Mouse (Mus musculus) stomach, embryonic 14.5 days (tissue): ENCODE measurements around the gene Atad3a. TPM values are rescaled to one million over a fixed set of nuclear protein-coding genes. Genes with fewer than 3 reads are reported as not detected.

Source experiments
- ATAC-seq: fragments of 200-750 bp; cut with Nextera tagmentation; 2 replicates; pipeline ENCODE4 v1.8.0; 2017; ENCODE audit warnings: low read depth, moderate TSS enrichment; ENCODE audit not compliant: insufficient number of reproducible peaks, insufficient read depth, low FRiP score
- H3K27ac ChIP-seq: fragments of 300-500 bp; sonication (generic); 2 replicates; pipeline ENCODE4 v1.5.1; 2014; ENCODE audit warnings: mild to moderate bottlenecking, low read length, moderate library complexity, mixed read lengths
- H3K27me3 ChIP-seq: fragments of 300-500 bp; sonication (generic); 2 replicates; pipeline ENCODE4 v1.6.1; 2014; ENCODE audit warnings: low read length, control low read depth, mixed read lengths; ENCODE audit not compliant: control insufficient read depth, insufficient read depth
- H3K36me3 ChIP-seq: fragments of 300-500 bp; sonication (generic); 2 replicates; pipeline ENCODE4 v1.6.1; 2014; ENCODE audit warnings: mild to moderate bottlenecking, control low read depth, low read length, moderate library complexity, mixed read lengths; ENCODE audit not compliant: control insufficient read depth, insufficient read depth
- H3K4me1 ChIP-seq: fragments of 300-500 bp; sonication (generic); 2 replicates; pipeline ENCODE4 v1.6.1; 2014; ENCODE audit warnings: low read length, control low read depth, mixed read lengths; ENCODE audit not compliant: control insufficient read depth, insufficient read depth
- H3K4me2 ChIP-seq: fragments of 300-500 bp; sonication (generic); replicated peaks from 2 replicates; pipeline ENCODE4 v1.6.1; 2014; ENCODE audit warnings: low read depth, low read length, control low read depth
- H3K4me3 ChIP-seq: fragments of 300-500 bp; sonication (generic); 2 replicates; pipeline ENCODE4 v1.5.1; 2014; ENCODE audit warnings: low read depth, low read length, control low read depth
- H3K9ac ChIP-seq: fragments of 300-500 bp; sonication (generic); replicated peaks from 2 replicates; pipeline ENCODE4 v1.6.1; 2014; ENCODE audit warnings: low read depth, mild to moderate bottlenecking, control low read depth, low read length, moderate library complexity, mixed read lengths
- H3K9me3 ChIP-seq: fragments of 300-500 bp; sonication (generic); 2 replicates; pipeline ENCODE4 v1.6.1; 2016; ENCODE audit warnings: low read depth, low read length, control low read depth; ENCODE audit not compliant: control insufficient read depth
- WGBS: fragments of 180-500 bp; shearing (Covaris S2); extraction: QIAGEN DNeasy Blood & Tissue Kit; methylation state at CpG from one replicate; pipeline ENCODE4 v1.1.7; 2014; 5-methylcytosine and 5-hydroxymethylcytosine counted together
- polyA plus RNA-seq: library from polyadenylated mRNA; unstranded; fragments of >200 nt; fragmentation: Nextera tagmentation; extraction: Ambion mirVana; gene quantifications from 2 replicates; pipeline ENCODE4 v1.2.1, GENCODE M21; 2014

The Atad3a gene
- 89.1 and 90.9 TPM in 2 replicates for polyA plus RNA-seq

DNA sequence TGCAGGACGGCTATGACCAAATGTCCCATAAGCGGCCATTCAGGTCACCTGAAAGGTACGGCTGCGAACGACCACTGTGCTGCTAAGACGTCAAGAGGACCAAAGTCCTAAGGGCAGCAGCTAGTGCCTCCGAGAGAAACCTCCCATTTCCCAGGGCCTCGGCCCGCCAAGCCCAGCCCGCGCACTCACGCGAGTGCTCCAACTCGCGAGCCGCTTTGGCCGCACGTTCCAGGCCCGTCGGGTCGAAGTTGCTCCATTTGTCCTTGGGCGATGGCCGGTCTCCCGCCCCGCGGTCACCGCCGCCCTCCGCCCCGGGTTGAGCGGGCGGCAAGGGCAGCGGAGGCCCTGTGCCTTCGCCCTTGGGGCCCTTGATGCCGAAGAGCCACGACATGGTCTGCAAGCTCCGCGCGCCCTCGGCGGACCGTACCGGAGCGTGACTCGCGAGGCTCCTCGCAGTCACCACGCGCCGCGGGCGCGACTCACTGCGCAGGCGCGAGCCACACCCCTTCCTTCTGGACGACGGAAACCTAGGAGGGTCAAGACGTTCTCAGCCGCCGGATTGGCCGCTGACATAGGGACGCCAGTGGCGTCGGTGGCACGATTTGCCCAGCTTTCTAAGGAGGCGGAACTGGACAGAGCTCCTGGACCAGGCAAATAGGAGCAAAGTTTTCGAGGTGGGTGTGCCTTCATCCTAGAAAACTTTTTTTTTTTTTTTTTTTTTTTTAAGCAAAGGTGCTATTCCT is at the start of gene Atad3a:
Atad3a (minus strand) TSS at position 481 of the 743 bp plus-strand sequence.
- H3K27ac ChIP-seq: peak within 1 kb of the TSS; percentile 40
- H3K36me3 ChIP-seq: peaks cover 19% of the 10 kb centered on the region
- H3K4me3 ChIP-seq: peak within 1 kb of the TSS; percentile 87
- peak; percentile 96 for ATAC-seq
- H3K27me3 ChIP-seq: no peaks in the 10 kb centered on the region
- under 1% methylated on average over 68 of the region's 68 CpGs for WGBS
- H3K9ac ChIP-seq: peak within 1 kb of the TSS; percentile 77
- peaks cover 16% of the 10 kb centered on the region for H3K4me1 ChIP-seq
- H3K4me2 ChIP-seq: peak within 1 kb of the TSS; percentile 98
- no peaks in the 10 kb centered on the region for H3K9me3 ChIP-seq

DNA sequence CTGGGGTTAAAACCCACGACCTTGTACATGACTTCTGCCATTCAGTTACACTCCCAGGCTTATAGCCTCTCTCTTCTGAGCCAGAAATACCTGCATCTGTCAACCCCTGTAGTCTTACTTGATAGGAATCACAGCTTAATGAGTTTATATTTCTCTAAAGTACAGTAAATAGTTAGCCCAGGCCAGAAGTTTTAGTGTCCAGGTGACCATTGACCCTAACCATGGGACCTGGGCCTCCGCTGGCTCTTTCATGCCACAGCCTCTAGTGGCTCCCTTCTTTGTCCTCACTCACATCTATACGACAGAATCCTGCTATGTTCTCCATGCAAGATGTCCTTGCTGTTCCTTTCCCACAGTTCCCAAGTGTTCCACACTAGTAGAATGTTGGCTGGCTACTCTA is 46.9 kb upstream of the Atad3a start:
- H3K27me3 ChIP-seq: no peaks in the 10 kb centered on the region
- H3K36me3 ChIP-seq: peaks cover 49% of the 10 kb centered on the region
- ATAC-seq: no peak
- H3K27ac ChIP-seq: no peak overlapping the region
- no peaks in the 10 kb centered on the region for H3K9me3 ChIP-seq
- no peak overlapping the region for H3K4me3 ChIP-seq
- no peak overlapping the region for H3K9ac ChIP-seq
- 90% methylated on average over 3 of the region's 3 CpGs for WGBS
- no peak overlapping the region for H3K4me2 ChIP-seq
- H3K4me1 ChIP-seq: peaks cover 10% of the 10 kb centered on the region; the same call in 1 of the 2 replicates

DNA sequence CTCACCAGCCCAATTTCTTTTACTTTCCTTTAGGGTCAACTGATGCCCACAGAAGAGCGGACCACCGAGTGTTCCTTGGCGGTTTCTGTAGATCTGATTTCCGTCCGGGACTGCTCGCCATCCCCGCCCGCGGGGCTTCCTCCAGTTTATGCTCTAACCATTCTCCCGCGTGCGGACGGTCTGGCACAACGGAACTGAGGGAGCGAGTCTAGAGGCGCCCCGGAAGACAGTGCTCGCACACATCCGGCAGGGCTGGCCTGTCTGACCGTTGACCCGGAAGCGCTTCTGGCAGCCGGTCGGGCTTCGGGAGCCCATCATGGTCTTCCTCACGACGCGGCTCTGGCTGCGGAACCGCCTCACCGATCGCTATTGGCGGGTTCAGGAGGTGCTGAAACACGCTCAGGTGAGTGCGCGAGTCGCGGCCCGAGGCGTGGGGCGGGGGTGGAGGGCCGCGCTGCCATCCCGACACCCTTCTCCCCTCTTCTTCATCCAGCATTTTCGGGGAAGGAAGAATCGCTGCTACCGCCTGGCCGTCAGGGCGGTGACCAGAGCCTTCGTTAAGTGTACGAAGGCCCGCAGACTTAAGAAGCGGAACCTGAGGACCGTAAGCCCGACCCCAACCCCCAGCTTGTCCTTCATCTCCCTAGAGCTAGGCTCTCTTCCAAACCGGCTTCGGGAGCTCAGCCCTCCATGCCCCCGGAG is 42.6 kb upstream of the Atad3a start:
- Histone ChIP-seq H3K4me2 (peak overlapping the region; percentile 81), H3K4me3 (peak overlapping the region; percentile 96), H3K9ac (peak overlapping the region; percentile 77), H3K27ac (peak overlapping the region; percentile 71), H3K36me3 (peaks cover 27% of the 10 kb centered on the region), H3K4me1 (peaks cover 10% of the 10 kb centered on the region; the same call in 1 of the 2 replicates), H3K27me3 (no peaks in the 10 kb centered on the region), H3K9me3 (no peaks in the 10 kb centered on the region)
- peak; percentile 97 for ATAC-seq
- WGBS: under 1% methylated on average over 56 of the region's 58 CpGs

DNA sequence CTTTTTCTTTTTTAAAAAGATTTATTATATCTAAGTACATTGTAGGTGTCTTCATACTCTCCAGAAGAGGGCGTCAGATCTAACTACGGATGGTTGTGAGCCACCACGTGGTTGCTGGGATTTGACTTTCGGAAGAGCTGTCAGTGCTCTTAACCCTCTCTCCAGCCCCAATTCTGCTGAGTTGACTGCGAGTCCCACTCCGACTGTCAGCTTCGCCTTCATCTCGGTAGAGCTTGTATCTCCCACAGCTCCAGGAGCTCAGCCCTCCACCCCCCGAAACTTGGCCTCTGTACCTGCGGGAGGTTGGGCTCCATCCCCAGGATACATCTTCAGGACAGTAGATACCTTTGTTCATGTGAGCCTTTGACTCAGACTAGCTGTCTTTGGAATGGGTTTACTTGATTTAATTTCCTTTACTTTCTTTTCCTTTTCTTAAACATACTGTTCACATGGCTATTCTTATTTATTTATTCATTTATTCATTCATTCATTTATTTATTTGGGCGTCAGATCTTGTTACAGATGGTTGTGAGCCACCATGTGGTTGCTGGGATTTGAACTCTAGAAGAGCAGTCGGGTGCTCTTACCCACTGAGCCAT is 41.9 kb upstream of the Atad3a start, which contains the start of gene Mrpl20:
Mrpl20 (plus strand) TSS at position 138 of the 599 bp plus-strand sequence.
- peaks cover 10% of the 10 kb centered on the region; the same call in 1 of the 2 replicates for H3K4me1 ChIP-seq
- ATAC-seq: peak; percentile 50

DNA sequence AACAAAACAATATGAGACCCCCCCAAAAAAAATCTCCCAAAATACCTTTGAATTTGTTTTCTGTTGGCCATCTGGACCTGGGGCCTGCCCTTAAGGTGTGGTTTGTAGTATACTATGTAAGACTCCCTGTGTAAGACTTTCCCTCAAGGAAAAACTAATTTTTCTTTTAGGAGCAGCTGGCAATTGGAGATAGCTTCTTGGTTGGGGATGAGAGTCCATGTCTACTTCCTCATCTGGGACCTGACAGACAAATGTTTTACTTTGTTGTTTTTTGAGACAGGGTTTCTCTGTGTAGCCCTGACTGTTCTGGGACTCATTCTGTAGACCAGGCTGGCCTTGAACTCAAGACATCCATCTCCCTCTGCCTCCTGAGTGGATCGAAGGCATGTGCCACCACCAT is 41.2 kb upstream of the Atad3a start:
- Histone ChIP-seq H3K9me3 (no peaks in the 10 kb centered on the region), H3K27me3 (no peaks in the 10 kb centered on the region), H3K4me2 (no peak overlapping the region), H3K4me3 (no peak overlapping the region), H3K27ac (no peak overlapping the region), H3K36me3 (peaks cover 13% of the 10 kb centered on the region; the same call in 1 of the 2 replicates), H3K9ac (no peak overlapping the region), H3K4me1 (peaks cover 10% of the 10 kb centered on the region; the same call in 1 of the 2 replicates)
- WGBS: 94% methylated on average over 1 of the region's 1 CpGs
- ATAC-seq: no peak

More for the DNA sequence above, 41.9 kb upstream of the Atad3a start, which contains the start of gene Mrpl20:
- Histone ChIP-seq H3K36me3 (peaks cover 21% of the 10 kb centered on the region; the same call in 1 of the 2 replicates), H3K4me2 (peak within 1 kb of the TSS; percentile 81), H3K27me3 (no peaks in the 10 kb centered on the region), H3K4me3 (peak within 1 kb of the TSS; percentile 96), H3K9me3 (no peaks in the 10 kb centered on the region), H3K9ac (peak within 1 kb of the TSS; percentile 77), H3K27ac (peak within 1 kb of the TSS; percentile 71)
- WGBS: 6% methylated on average over 12 of the region's 12 CpGs

DNA sequence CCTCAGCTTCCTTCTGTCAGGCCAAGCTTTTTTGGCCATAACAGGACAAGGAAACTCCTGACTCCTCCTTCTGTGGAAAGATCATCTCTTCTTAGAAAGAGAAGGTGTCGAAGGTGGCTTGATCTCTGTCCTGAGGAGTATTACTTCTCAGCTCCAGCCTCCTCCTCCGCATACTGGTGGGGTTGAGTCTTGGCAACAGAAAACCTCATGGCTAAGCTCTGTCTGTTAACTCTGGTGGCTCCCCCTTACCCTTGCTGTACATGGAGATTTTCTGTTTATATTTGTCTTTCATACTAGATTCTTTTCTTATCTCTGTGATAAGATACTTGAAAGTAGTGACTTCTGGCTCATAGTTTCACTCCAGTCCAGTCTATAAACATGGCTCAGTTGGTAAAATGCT is 32.8 kb upstream of the Atad3a start:
- H3K27ac ChIP-seq: no peak overlapping the region
- no peaks in the 10 kb centered on the region for H3K27me3 ChIP-seq
- no peaks in the 10 kb centered on the region for H3K9me3 ChIP-seq
- no peak overlapping the region for H3K9ac ChIP-seq
- no peaks in the 10 kb centered on the region for H3K4me1 ChIP-seq
- no peak for ATAC-seq
- no peaks in the 10 kb centered on the region for H3K36me3 ChIP-seq
- WGBS: 60% methylated on average over 2 of the region's 2 CpGs
- H3K4me2 ChIP-seq: no peak overlapping the region
- H3K4me3 ChIP-seq: no peak overlapping the region

DNA sequence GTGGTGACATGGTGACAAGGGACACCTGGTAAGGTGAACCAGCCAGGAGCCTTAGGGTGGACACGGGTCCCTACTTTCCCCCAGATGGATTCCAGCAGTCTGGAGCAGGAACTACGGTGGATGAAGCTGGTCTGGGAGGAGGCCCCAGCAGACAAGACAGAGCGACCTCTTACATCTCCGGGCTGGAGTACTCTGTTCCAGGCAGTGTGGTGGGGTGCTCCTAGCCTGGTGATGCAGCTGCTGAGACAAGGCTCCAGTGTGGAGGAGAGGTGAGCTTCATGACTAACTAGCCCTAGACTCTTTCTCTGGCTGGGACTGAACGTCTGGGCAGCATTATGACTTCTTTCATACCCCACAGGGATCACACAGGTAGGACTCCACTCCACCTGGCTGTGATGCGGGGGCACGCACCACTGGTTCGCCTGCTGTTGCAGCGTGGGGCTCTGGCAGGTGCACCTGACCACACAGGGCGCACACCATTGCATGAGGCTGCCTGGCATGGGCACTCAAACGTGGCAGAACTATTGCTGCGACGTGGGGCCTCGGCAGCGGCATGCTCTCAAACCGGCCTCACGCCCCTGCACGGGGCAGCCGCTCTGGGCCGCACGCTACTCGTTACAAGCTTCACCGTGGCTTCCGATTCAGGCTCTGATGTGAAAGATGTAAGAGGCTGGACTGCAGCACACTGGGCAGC is 30.5 kb upstream of the Atad3a start:
- H3K9ac ChIP-seq: no peak overlapping the region
- no peaks in the 10 kb centered on the region for H3K36me3 ChIP-seq
- no peaks in the 10 kb centered on the region for H3K9me3 ChIP-seq
- H3K27me3 ChIP-seq: no peaks in the 10 kb centered on the region
- no peak for ATAC-seq
- H3K4me3 ChIP-seq: no peak overlapping the region
- WGBS: 67% methylated on average over 24 of the region's 24 CpGs
- peak overlapping the region; percentile 74; the same call in 1 of the 2 replicates for H3K27ac ChIP-seq
- H3K4me1 ChIP-seq: no peaks in the 10 kb centered on the region
- H3K4me2 ChIP-seq: no peak overlapping the region
